ENCODE assay signal across 19 mouse cellular contexts in genomic region chrX:95902716-95903115, GRCm38 (mm10).
"Had no signal": no experiment of that assay in that cellular context is flagged by ENCODE, and none has a peak within 500 bp of the region (broad histone marks: within the 10 kb centered on the region; RNA-seq: fewer than 3 reads in every experiment).

No protein-coding gene starts in this region.

- H3K27me3 ChIP-seq: lung, embryonic 15.5 days; midbrain, embryonic 13.5 days; midbrain, embryonic 15.5 days; neural tube, embryonic 12.5 days; stomach, embryonic 15.5 days had no signal

- H3K9me3 ChIP-seq: lung, embryonic 15.5 days; megakaryocyte, embryonic 14.5 days; midbrain, embryonic 13.5 days; midbrain, embryonic 15.5 days; neural tube, embryonic 12.5 days; stomach, embryonic 15.5 days had no signal

- DNase-seq: liver, postnatal 0 days; lung, adult 2 months; lung, postnatal 14 days; lung, postnatal 36 days; right cerebral cortex, postnatal 14 days; spleen, adult 18-20 months; thymus, adult 2 months; thymus, postnatal 25 days; thymus, postnatal 4 days had no signal

- H3K4me2 ChIP-seq: lung, embryonic 15.5 days; midbrain, embryonic 11.5 days; midbrain, embryonic 13.5 days; midbrain, embryonic 15.5 days; neural tube, embryonic 12.5 days; stomach, embryonic 15.5 days had no signal

- ATAC-seq: liver, postnatal 0 days; lung, postnatal 0 days; midbrain, embryonic 13.5 days; midbrain, embryonic 15.5 days had no signal

- H3K4me3 ChIP-seq: lung, embryonic 15.5 days; megakaryocyte, embryonic 14.5 days; midbrain, embryonic 13.5 days; midbrain, embryonic 15.5 days; neural tube, embryonic 12.5 days; stomach, embryonic 15.5 days had no signal

- H3K9ac ChIP-seq: liver, postnatal 0 days; lung, embryonic 15.5 days; midbrain, embryonic 13.5 days; midbrain, embryonic 15.5 days; neural tube, embryonic 12.5 days; stomach, embryonic 15.5 days had no signal

- H3K36me3 ChIP-seq: lung, embryonic 15.5 days; midbrain, embryonic 13.5 days; midbrain, embryonic 15.5 days; neural tube, embryonic 12.5 days; stomach, embryonic 15.5 days had no signal

- H3K4me1 ChIP-seq: lung, embryonic 15.5 days; megakaryocyte, embryonic 14.5 days; midbrain, embryonic 13.5 days; midbrain, embryonic 15.5 days; neural tube, embryonic 12.5 days; stomach, embryonic 15.5 days had no signal

- H3K27ac ChIP-seq: lung, embryonic 15.5 days; macrophage; midbrain, embryonic 13.5 days; midbrain, embryonic 15.5 days; neural tube, embryonic 12.5 days; stomach, embryonic 15.5 days; stomach, postnatal 0 days had no signal
